Mouse (Mus musculus) ES-E14 (cell line): ENCODE measurements around the gene Mettl1. TPM values are rescaled to one million over a fixed set of nuclear protein-coding genes. Genes with fewer than 3 reads are reported as not detected.

Source experiments
- DNase-seq: peaks from one replicate; pipeline ENCODE4 v3.0.0-alpha.2; 2013; ENCODE audit warnings: low read depth, low spot score
- H3K27ac ChIP-seq: 2 replicates; pipeline ENCODE4 v1.5.1; 2012; ENCODE audit warnings: low read depth, mild to moderate bottlenecking, low read length, moderate library complexity, mixed read lengths; ENCODE audit not compliant: poor library complexity, insufficient read depth, severe bottlenecking
- H3K36me3 ChIP-seq: 2 replicates; pipeline ENCODE4 v1.6.1; 2012; ENCODE audit warnings: mild to moderate bottlenecking, low read length, moderate library complexity, mixed read lengths; ENCODE audit not compliant: control insufficient read depth, poor library complexity, insufficient read depth, severe bottlenecking
- H3K4me1 ChIP-seq, 2 experiments: fragments of 150-350 bp in 1 of 2; sonication (generic) in 1 of 2; 2 replicates each; pipeline ENCODE4 v1.6.1; 2012; ENCODE audit warnings: low read length in 2 of 2, mild to moderate bottlenecking in 1 of 2, mixed read lengths in 1 of 2; ENCODE audit not compliant: control insufficient read depth in 2 of 2, insufficient read depth in 2 of 2, poor library complexity in 1 of 2
- H3K4me3 ChIP-seq, 2 experiments: fragments of 150-350 bp in 1 of 2; sonication (generic) in 1 of 2; 2 replicates each; pipeline ENCODE4 v1.5.1; 2012; ENCODE audit warnings: low read length in 2 of 2, low read depth in 1 of 2, mild to moderate bottlenecking in 1 of 2, mixed read lengths in 1 of 2; ENCODE audit not compliant: insufficient read depth in 1 of 2, poor library complexity in 1 of 2, severe bottlenecking in 1 of 2
- H3K9ac ChIP-seq: 2 replicates; pipeline ENCODE4 v1.6.1; 2012; ENCODE audit warnings: low read depth, mild to moderate bottlenecking, low read length, mixed read lengths; ENCODE audit not compliant: poor library complexity, insufficient read depth, severe bottlenecking
- H3K9me3 ChIP-seq: fragments of 150-350 bp; sonication (generic); 2 replicates; pipeline ENCODE4 v1.6.1; 2012; ENCODE audit warnings: low read depth, mild to moderate bottlenecking, low read length; ENCODE audit not compliant: control insufficient read depth, insufficient read depth
- CHD2 ChIP-seq: IDR thresholded peaks from 2 replicates; pipeline ENCODE4 v1.6.1; 2014; ENCODE audit warnings: mild to moderate bottlenecking, low read depth, low read length, inconsistent platforms
- HCFC1 ChIP-seq: IDR thresholded peaks from 2 replicates; pipeline ENCODE4 v1.6.1; 2012; ENCODE audit warnings: low read length, inconsistent platforms, borderline replicate concordance; ENCODE audit not compliant: insufficient read depth
- MAFK ChIP-seq: IDR thresholded peaks from 2 replicates; pipeline ENCODE4 v1.6.1; 2014; ENCODE audit warnings: mild to moderate bottlenecking, low read depth, low read length, inconsistent platforms; ENCODE audit not compliant: insufficient read depth
- ZC3H11A ChIP-seq: IDR thresholded peaks from 2 replicates; pipeline ENCODE4 v1.6.1; 2012; ENCODE audit warnings: low read depth, mild to moderate bottlenecking, inconsistent platforms, low read length, borderline replicate concordance
- ZNF384 ChIP-seq: IDR thresholded peaks from 2 replicates; pipeline ENCODE4 v1.6.1; 2012; ENCODE audit warnings: low read depth, low read length, inconsistent platforms
- in situ Hi-C, 2 experiments: fragments of 600-800 bp; cut with MboI; formaldehyde crosslinking; loops; one replicate each; pipeline ENCODE4 v1.15.1; 2025; ENCODE audit warnings: low sequenced_read_pairs in 2 of 2, inconsistent platforms in 1 of 2; ENCODE audit not compliant: unreplicated experiment in 2 of 2
- total RNA-seq: library from RNA; depleted of rRNA; stranded (reverse); fragments of 300-350 nt; gene quantifications from 2 replicates; pipeline ENCODE4 v1.2.3, GENCODE M21; 2012

Gene Mettl1
- total RNA-seq, 1 experiment, result 20.4 TPM

- no peak for DNase-seq
- Histone ChIP-seq H3K9me3 (no peaks in the 10 kb centered on the region), H3K27ac (no peak within 1 kb of the TSS), H3K4me1 (no peaks in the 10 kb centered on the region), H3K36me3 (peaks cover 17% of the 10 kb centered on the region), H3K4me3 (no peak within 1 kb of the TSS), H3K9ac (no peak within 1 kb of the TSS)
- no peak for TF ChIP-seq MAFK
- TF ChIP-seq CHD2, result no peak
- no peak for TF ChIP-seq ZC3H11A
- TF ChIP-seq ZNF384, result no peak
- no peak for TF ChIP-seq HCFC1
- in situ Hi-C loops, result no loop called here
Measured at GRCm38 (mm10) chr10:127000529-127000928, 40.7 kb upstream of the Mettl1 start, which contains the start of gene Avil. Gene Avil, plus strand, starts transcription at chr10:127000709.

- H3K9ac ChIP-seq, result no peak overlapping the region
- no peak overlapping the region for H3K27ac ChIP-seq
- in situ Hi-C loops, result no loop called here
- no peaks in the 10 kb centered on the region for H3K9me3 ChIP-seq
- H3K4me1 ChIP-seq, result no peaks in the 10 kb centered on the region
- TF ChIP-seq CHD2, result no peak
- no peak for TF ChIP-seq ZC3H11A
- 0 out of 2 replicates have a peak, but pooled peaks have one; percentile 17 for TF ChIP-seq ZNF384
- TF ChIP-seq MAFK, result no peak
- H3K36me3 ChIP-seq, result peaks cover 15% of the 10 kb centered on the region
- no peak overlapping the region for H3K4me3 ChIP-seq
- no peak for DNase-seq
Measured at GRCm38 (mm10) chr10:127001297-127001696, 39.9 kb upstream of the Mettl1 start.

GRCm38 (mm10) chr10:127002056-127002455, 39.2 kb upstream of the Mettl1 start:
- Histone ChIP-seq H3K4me3 (no peak overlapping the region), H3K9me3 (no peaks in the 10 kb centered on the region), H3K9ac (no peak overlapping the region), H3K27ac (no peak overlapping the region), H3K36me3 (peaks cover 15% of the 10 kb centered on the region), H3K4me1 (no peaks in the 10 kb centered on the region)
- TF ChIP-seq ZC3H11A (no peak), CHD2 (no peak), HCFC1 (no peak)
- DNase-seq, result no peak
- in situ Hi-C loops, result no loop called here

GRCm38 (mm10) chr10:127002765-127003164, 38.4 kb upstream of the Mettl1 start:
- no peaks in the 10 kb centered on the region for H3K4me1 ChIP-seq
- no peak for TF ChIP-seq MAFK
- TF ChIP-seq HCFC1, result no peak
- TF ChIP-seq ZNF384, result no peak
- TF ChIP-seq CHD2, result no peak
- TF ChIP-seq ZC3H11A, result no peak
- H3K27ac ChIP-seq, result no peak overlapping the region
- no peak for DNase-seq
- H3K9me3 ChIP-seq, result no peaks in the 10 kb centered on the region
- H3K9ac ChIP-seq, result no peak overlapping the region
- no peak overlapping the region for H3K4me3 ChIP-seq
- in situ Hi-C loops, result no loop called here
- H3K36me3 ChIP-seq, result peaks cover 9% of the 10 kb centered on the region

GRCm38 (mm10) chr10:127003334-127003733, 37.9 kb upstream of the Mettl1 start:
- no peaks in the 10 kb centered on the region for H3K9me3 ChIP-seq
- peaks cover 4% of the 10 kb centered on the region for H3K36me3 ChIP-seq
- in situ Hi-C loops, result no loop called here
- no peak for TF ChIP-seq MAFK
- TF ChIP-seq CHD2, result no peak
- no peak for TF ChIP-seq ZC3H11A
- H3K4me1 ChIP-seq, result no peaks in the 10 kb centered on the region
- DNase-seq, result no peak
- H3K4me3 ChIP-seq, result no peak overlapping the region
- H3K9ac ChIP-seq, result no peak overlapping the region
- no peak overlapping the region for H3K27ac ChIP-seq
